Mouse (Mus musculus): Measurements from ENCODE around the gene Tbk1. TPM values are rescaled to one million over a fixed set of nuclear protein-coding genes. Genes with fewer than 3 reads are reported as not detected.

Tbk1 gene
- total and polyA plus RNA-seq, 2 experiments from 2014 or later = 23.7 to 34.2 TPM

DNA sequence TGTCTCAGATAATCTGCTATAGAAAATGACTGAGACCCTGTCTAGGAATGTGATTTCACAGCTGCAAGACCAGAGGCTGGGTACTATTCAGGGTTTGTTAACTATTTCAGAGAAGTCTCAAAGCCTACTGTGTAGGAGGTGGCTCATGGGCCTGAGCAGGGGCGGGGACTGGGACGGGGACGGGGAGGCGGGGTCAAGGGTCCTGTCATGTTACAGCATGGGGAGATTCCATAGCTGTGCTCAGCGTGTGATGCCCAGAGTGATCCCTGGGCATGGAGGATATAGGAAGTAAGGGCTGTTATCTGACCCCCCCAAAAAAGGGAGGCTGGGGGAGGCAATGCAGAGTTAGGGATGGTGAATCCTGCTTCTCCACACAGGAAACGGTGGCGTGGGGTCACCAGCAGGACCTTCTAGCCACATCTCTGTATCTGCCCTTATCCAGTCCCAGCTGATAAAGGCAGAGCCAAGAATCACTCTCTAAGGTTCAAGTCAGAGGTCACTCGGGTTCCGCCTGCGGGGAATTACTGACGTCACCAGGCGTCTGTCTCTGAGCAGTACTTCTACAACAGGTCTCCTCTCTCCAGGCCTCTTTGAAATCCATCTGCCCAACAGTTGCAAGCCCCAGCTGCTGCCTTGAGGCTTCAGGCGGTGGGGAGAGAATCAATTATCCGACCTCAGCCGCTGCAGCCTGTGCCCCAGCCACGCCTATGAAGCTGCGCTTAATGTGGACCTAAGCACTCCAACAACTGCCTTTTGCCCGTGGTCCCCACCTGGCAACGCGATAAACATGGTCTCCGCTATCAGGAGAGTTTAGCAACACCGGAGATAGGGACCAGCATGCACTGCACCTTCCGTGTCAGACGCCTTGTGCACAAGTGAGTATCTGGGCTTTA lies 76.6 kb downstream of the Tbk1 start:
- ATAC-seq = no peak
- Histone ChIP-seq H3K4me3 (ENCODE audit: low read depth, low read length) (no peak overlapping the region), H3K9me3 (ENCODE audit: low read length) (no peaks in the 10 kb centered on the region), H3K27me3 (ENCODE audit: insufficient read depth, low read length) (no peaks in the 10 kb centered on the region), H3K4me2 (ENCODE audit: low read depth) (no peak overlapping the region), H3K9ac (no peak overlapping the region), H3K27ac (ENCODE audit: low read depth, low read length) (no peak overlapping the region), H3K4me1 (ENCODE audit: insufficient read depth) (peaks cover 15% of the 10 kb centered on the region), H3K36me3 (ENCODE audit: insufficient read depth) (no peaks in the 10 kb centered on the region)
- 46% methylated on average over 24 of the region's 24 CpGs for WGBS
- no peak for DNase-seq
- no peak for TF ChIP-seq CTCF (IDR thresholded peaks at IDR 0.05; ENCODE audit: low read depth)

DNA sequence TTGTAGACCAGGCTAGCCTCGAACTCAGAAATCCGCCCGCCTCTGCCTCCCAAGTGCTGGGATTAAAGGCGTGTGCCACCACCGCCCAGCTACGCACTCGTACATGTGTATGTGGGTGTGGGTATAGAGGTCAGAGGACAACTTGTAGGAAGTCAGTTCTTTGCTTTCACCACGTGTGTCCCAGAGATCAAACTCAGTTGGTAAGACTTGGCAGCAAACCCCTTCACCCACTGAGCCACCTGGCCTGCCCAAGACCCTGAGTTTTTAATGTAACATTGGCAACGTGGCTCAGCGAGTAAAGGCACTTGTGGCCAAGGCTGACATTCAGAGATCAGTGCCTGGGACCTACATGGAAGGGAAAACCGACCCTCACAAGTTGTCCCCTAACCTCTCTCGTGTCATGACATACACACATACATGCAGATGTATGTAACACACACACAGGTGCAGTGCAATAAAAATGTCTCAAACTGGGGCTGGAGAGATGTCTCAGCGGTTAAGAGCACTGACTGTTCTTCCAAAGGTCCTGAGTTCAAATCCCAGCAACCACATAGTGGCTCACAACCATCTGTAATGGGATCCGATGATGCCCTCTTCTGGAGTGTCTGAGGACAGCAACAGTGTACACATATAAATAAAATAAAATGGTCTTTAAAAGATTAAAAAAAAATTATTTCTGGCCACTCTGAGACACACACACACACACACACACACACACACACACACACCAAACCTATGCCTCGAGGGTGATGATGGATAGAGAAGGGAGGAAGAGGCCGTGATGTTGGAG lies 78.6 kb downstream of the Tbk1 start:
- 94% methylated on average over 16 of the region's 16 CpGs for WGBS
- H3K27me3 ChIP-seq (ENCODE audit: insufficient read depth, low read length) = no peaks in the 10 kb centered on the region

DNA sequence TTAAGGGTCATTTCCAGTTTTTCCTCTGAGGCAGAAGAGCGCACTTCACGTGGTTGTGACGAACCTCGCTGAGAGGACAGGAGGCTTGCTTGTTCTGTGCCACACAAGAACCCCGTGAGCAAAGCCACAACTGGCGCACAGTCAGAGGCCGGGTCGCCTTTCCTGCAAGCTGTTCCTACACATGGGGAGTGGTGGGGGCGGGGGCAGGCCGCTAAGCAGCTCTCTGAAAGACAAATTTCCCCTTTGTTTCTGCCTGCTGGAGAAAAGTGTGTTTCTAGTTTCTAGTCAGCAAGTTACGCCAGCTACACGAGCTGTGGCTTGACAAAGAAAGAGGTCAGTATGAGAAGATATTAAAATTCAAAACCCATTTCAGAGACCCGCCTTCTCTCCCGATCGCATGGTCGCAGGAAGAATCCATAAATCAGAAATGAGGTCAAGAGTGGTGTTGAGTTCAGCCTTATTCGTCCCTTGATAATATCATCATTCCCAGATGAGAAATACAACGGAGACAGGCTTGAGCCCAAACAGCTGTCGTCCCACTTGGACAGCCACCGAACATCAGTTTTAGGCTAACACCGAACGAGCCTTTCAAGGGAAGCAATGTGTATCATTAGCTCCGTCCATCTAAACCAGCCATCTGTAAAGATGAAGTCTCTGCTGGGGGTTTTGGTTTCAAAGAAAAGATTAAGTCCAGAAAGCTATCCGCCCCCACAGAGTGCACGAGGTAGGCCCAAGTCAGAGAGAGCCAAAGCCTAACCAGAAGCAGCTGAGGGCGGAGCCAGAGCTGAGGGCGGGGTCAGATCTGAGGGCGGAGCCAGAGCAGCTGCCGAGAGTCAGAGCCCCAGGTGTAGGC lies 79.6 kb downstream of the Tbk1 start:
- H3K27me3 ChIP-seq (ENCODE audit: insufficient read depth, low read length) = no peaks in the 10 kb centered on the region
- H3K4me1 ChIP-seq (ENCODE audit: insufficient read depth) = peaks cover 20% of the 10 kb centered on the region
- H3K4me2 ChIP-seq (ENCODE audit: low read depth) = no peak overlapping the region
- DNase-seq (no peak), ATAC-seq (no peak)
- no peak overlapping the region for H3K4me3 ChIP-seq (ENCODE audit: low read depth, low read length)
- TF ChIP-seq CTCF (IDR thresholded peaks at IDR 0.05; ENCODE audit: low read depth) = no peak
- H3K9ac ChIP-seq = no peak overlapping the region
- no peak overlapping the region for H3K27ac ChIP-seq (ENCODE audit: low read depth, low read length)
- 56% methylated on average over 29 of the region's 29 CpGs for WGBS
- H3K36me3 ChIP-seq (ENCODE audit: insufficient read depth) = no peaks in the 10 kb centered on the region
- H3K9me3 ChIP-seq (ENCODE audit: low read length) = no peaks in the 10 kb centered on the region

More for the DNA sequence above, 78.6 kb downstream of the Tbk1 start:
- H3K4me1 ChIP-seq (ENCODE audit: insufficient read depth) = peaks cover 20% of the 10 kb centered on the region
- no peak overlapping the region for H3K9ac ChIP-seq
- ATAC-seq (no peak), DNase-seq (no peak)
- H3K27ac ChIP-seq (ENCODE audit: low read depth, low read length) = no peak overlapping the region
- H3K4me3 ChIP-seq (ENCODE audit: low read depth, low read length) = no peak overlapping the region
- H3K4me2 ChIP-seq (ENCODE audit: low read depth) = no peak overlapping the region
- H3K36me3 ChIP-seq (ENCODE audit: insufficient read depth) = no peaks in the 10 kb centered on the region
- H3K9me3 ChIP-seq (ENCODE audit: low read length) = no peaks in the 10 kb centered on the region
- peak; percentile 35 for TF ChIP-seq CTCF (IDR thresholded peaks at IDR 0.05; ENCODE audit: low read depth)

DNA sequence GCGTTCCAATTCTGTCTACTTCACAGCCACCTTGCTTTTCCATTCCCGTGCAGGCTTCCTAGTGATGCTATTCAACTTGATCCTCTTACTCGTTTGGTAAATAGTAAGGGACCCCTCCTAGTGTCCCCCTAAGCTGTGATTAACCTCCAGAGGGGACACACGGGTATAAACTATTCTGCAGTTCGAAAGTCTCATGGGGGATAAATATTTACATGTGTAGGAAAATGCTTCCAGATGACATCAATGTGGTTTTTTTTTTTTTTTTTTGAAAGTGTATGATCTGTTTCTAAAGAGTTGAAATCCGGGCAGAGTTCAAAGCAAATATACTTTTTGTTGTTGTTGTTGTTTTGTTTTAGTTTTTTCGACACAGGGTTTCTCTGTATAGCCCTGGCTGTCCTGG lies 80.7 kb downstream of the Tbk1 start:
- no peaks in the 10 kb centered on the region for H3K9me3 ChIP-seq (ENCODE audit: low read length)
- H3K4me1 ChIP-seq (ENCODE audit: insufficient read depth) = peaks cover 20% of the 10 kb centered on the region
- TF ChIP-seq CTCF (IDR thresholded peaks at IDR 0.05; ENCODE audit: low read depth) = no peak
- no peaks in the 10 kb centered on the region for H3K27me3 ChIP-seq (ENCODE audit: insufficient read depth, low read length)
- WGBS = 49% methylated on average over 7 of the region's 7 CpGs
- no peaks in the 10 kb centered on the region for H3K36me3 ChIP-seq (ENCODE audit: insufficient read depth)
- H3K4me3 ChIP-seq (ENCODE audit: low read depth, low read length) = peak overlapping the region; percentile 39; the same call in 1 of the 2 replicates
- DNase-seq (no peak), ATAC-seq (no peak)
- H3K9ac ChIP-seq = peak overlapping the region; percentile 44
- peak overlapping the region; percentile 56 for H3K4me2 ChIP-seq (ENCODE audit: low read depth)
- peak overlapping the region; percentile 79 for H3K27ac ChIP-seq (ENCODE audit: low read depth, low read length)

DNA sequence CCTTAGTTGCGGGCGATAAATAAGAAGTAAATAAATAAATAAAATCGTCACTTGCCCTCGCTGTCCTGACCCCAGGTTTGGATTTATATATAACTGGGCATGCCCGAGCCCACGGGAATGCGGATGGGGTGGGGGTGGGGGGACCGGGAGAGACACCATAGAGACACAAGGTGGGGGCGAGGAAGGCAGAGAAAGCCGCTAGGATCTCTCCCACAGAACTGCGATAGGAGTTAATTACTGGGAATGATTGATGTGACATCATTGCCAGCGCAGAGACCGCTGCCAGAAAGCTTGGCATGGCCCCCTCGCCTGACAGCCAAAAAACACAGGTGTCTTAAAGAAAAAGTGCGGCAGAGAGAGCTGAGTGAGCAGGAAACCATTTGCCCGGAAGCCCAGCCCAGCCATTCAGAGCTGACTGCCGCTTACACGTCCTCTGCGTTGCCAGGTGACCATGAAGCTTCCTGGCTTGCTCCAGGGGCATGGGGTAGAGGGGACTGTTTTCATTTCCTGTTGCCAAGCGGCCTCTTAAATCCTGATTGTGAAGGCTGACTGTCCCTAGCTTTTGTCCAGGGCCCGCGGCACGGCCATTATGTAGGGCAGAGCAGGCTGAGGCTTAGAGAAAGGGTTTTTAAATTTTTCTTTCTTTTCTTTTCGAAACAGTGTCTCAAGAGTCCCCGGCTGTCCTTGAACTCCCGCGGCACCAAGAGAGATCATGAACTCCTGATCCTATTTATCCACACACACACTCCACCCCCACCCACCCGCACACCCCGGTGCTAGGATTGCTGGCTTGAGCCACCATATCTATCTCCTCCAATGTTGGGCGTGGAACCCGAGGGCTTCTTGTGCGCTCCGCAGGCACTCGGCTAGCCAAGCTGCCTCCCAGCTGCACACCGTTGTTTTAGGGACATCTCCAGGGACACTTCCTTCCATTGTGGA lies 81.3 kb downstream of the Tbk1 start:
- TF ChIP-seq CTCF (IDR thresholded peaks at IDR 0.05; ENCODE audit: low read depth) = no peak
- Histone ChIP-seq H3K4me1 (ENCODE audit: insufficient read depth) (peaks cover 20% of the 10 kb centered on the region), H3K9ac (peak overlapping the region; percentile 44), H3K27me3 (ENCODE audit: insufficient read depth, low read length) (no peaks in the 10 kb centered on the region), H3K4me2 (ENCODE audit: low read depth) (peak overlapping the region; percentile 56), H3K4me3 (ENCODE audit: low read depth, low read length) (peak overlapping the region; percentile 39), H3K27ac (ENCODE audit: low read depth, low read length) (peak overlapping the region; percentile 79), H3K9me3 (ENCODE audit: low read length) (no peaks in the 10 kb centered on the region), H3K36me3 (ENCODE audit: insufficient read depth) (no peaks in the 10 kb centered on the region)
- ATAC-seq = peak; percentile 97
- 14% methylated on average over 35 of the region's 35 CpGs for WGBS
- DNase-seq = peak; percentile 90

DNA sequence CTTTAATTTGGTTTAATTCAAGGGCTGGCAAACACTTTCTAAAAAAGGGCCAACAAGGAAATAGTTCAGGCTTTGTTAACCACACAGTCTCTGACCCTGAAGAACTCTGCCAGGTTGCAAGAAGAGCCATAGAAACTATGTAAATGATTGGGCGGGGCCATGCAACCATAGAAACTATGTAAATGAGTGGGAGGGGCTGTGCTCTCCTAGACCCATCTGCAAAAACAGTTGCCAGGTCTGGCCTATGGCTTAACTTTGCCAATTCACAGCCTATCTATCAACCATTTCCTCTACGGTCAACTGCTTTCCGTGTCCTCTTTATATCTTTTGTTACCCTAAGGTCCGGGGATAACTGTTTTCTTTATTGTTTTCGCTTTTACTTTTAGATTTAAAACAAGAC lies 85.4 kb downstream of the Tbk1 start:
- H3K9ac ChIP-seq = no peak overlapping the region
- H3K4me1 ChIP-seq (ENCODE audit: insufficient read depth) = peaks cover 10% of the 10 kb centered on the region
- 43% methylated on average over 5 of the region's 5 CpGs for WGBS
- H3K9me3 ChIP-seq (ENCODE audit: low read length) = no peaks in the 10 kb centered on the region
- no peaks in the 10 kb centered on the region for H3K36me3 ChIP-seq (ENCODE audit: insufficient read depth)
- H3K4me3 ChIP-seq (ENCODE audit: low read depth, low read length) = no peak overlapping the region
- H3K27me3 ChIP-seq (ENCODE audit: insufficient read depth, low read length) = no peaks in the 10 kb centered on the region
- no peak for TF ChIP-seq CTCF (IDR thresholded peaks at IDR 0.05; ENCODE audit: low read depth)
- ATAC-seq (no peak), DNase-seq (no peak)
- H3K4me2 ChIP-seq (ENCODE audit: low read depth) = no peak overlapping the region
- H3K27ac ChIP-seq (ENCODE audit: low read depth, low read length) = no peak overlapping the region

Measured in forebrain, postnatal 0 days (tissue).